Mouse (Mus musculus): ENCODE data around the gene Gm20388. TPM values are rescaled to one million over a fixed set of nuclear protein-coding genes. Genes with fewer than 3 reads are reported as not detected.
"Not testable (repeated sequence)": the region's sequence is repeated elsewhere in the genome, so short reads cannot be mapped to it uniquely, and the experiment has no call there.

The Gm20388 gene
- polyA plus RNA-seq, 1 experiment from 2014 or later = not detected

- Histone ChIP-seq H3K9me3 (ENCODE audit: control insufficient read depth, low read length) (no peaks in the 10 kb centered on the region), H3K4me3 (ENCODE audit: low read depth, low read length) (peak overlapping the region; percentile 27), H3K36me3 (ENCODE audit: control insufficient read depth, insufficient read depth, low read length) (no peaks in the 10 kb centered on the region), H3K4me1 (replicated peaks; ENCODE audit: control insufficient read depth, insufficient read depth) (0 out of 2 replicates have a peak, but pooled peaks cover 2% of the 10 kb centered on the region), H3K27ac (replicated peaks) (no peak overlapping the region), H3K9ac (ENCODE audit: low read length) (no peak overlapping the region), H3K4me2 (replicated peaks; ENCODE audit: low read depth) (peak overlapping the region; percentile 61), H3K27me3 (ENCODE audit: control insufficient read depth, insufficient read depth, low read length) (no peaks in the 10 kb centered on the region)
- 5% methylated on average over 19 of the region's 19 CpGs for WGBS
- ATAC-seq (ENCODE audit: low FRiP score, low TSS enrichment) = peak; percentile 11; the same call in 1 of the 2 replicates
- TF ChIP-seq CTCF (IDR thresholded peaks at IDR 0.05; ENCODE audit: low read depth) = peak; percentile 95
- no peak for TF ChIP-seq EP300 (optimal IDR thresholded peaks at IDR 0.05)
- peak; percentile 90 for DNase-seq (ENCODE audit: low spot score)
Measured at GRCm38 (mm10) chr8:123628968-123629755, 3718.5 kb downstream of the Gm20388 start.

DNA sequence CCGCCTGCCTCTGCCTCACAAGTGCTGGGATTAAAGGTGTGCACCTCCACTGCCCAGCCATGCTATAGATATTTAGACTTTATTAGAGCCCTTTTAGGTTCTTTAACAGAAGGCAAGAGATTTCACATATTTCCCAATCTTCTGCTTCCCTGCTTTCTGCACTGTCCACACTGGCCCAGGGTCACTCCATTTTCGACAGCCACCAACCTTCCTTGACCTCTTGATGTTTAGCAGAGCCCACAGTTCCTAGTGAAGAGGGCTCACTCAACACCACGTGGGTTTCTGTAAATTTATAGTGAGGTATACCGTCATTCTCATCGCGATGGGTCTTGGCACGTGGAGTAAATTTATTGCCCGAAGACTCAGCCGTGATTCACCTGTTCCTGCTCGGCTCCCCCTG, 3719.4 kb downstream of the Gm20388 start:
- no peak overlapping the region for H3K9ac ChIP-seq (ENCODE audit: low read length)
- DNase-seq (ENCODE audit: low spot score) (no peak), ATAC-seq (ENCODE audit: low FRiP score, low TSS enrichment) (no peak)
- H3K4me3 ChIP-seq (ENCODE audit: low read depth, low read length) = no peak overlapping the region
- no peaks in the 10 kb centered on the region for H3K27me3 ChIP-seq (ENCODE audit: control insufficient read depth, insufficient read depth, low read length)
- H3K9me3 ChIP-seq (ENCODE audit: control insufficient read depth, low read length) = no peaks in the 10 kb centered on the region
- 24% methylated on average over 10 of the region's 10 CpGs for WGBS
- no peak for TF ChIP-seq CTCF (IDR thresholded peaks at IDR 0.05; ENCODE audit: low read depth)
- no peak for TF ChIP-seq EP300 (optimal IDR thresholded peaks at IDR 0.05)
- H3K4me1 ChIP-seq (replicated peaks; ENCODE audit: control insufficient read depth, insufficient read depth) = 0 out of 2 replicates have a peak, but pooled peaks cover 2% of the 10 kb centered on the region
- H3K36me3 ChIP-seq (ENCODE audit: control insufficient read depth, insufficient read depth, low read length) = no peaks in the 10 kb centered on the region
- H3K4me2 ChIP-seq (replicated peaks; ENCODE audit: low read depth) = peak overlapping the region; percentile 35; the same call in 1 of the 2 replicates
- H3K27ac ChIP-seq (replicated peaks) = no peak overlapping the region

DNA sequence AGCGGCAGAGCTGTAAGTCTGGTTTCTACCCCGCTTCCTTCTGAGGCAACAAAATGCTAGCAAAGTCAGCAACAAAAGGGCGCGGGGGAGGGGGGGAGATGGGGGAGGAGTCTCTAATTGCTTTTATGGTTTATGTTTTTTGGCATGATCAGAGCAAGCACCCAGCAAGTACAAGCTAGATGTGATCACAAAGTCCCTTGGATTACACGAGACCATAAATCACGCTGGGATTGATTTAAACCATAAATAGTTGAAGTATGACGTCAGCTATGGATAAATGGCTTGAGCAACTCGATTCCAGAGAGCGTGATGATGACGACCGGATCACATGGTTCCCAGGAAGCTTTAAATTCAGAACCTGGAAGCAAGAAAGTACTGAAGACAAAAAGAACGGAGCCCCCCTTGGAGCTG, 3720.2 kb downstream of the Gm20388 start:
- Histone ChIP-seq H3K4me2 (replicated peaks; ENCODE audit: low read depth) (peak overlapping the region; percentile 35), H3K9ac (ENCODE audit: low read length) (no peak overlapping the region), H3K9me3 (ENCODE audit: control insufficient read depth, low read length) (no peaks in the 10 kb centered on the region), H3K27me3 (ENCODE audit: control insufficient read depth, insufficient read depth, low read length) (no peaks in the 10 kb centered on the region), H3K36me3 (ENCODE audit: control insufficient read depth, insufficient read depth, low read length) (no peaks in the 10 kb centered on the region), H3K4me3 (ENCODE audit: low read depth, low read length) (no peak overlapping the region), H3K27ac (replicated peaks) (no peak overlapping the region), H3K4me1 (replicated peaks; ENCODE audit: control insufficient read depth, insufficient read depth) (0 out of 2 replicates have a peak, but pooled peaks cover 2% of the 10 kb centered on the region)
- 11% methylated on average over 12 of the region's 12 CpGs for WGBS
- ATAC-seq (ENCODE audit: low FRiP score, low TSS enrichment) (peak; percentile 42; the same call in 1 of the 2 replicates), DNase-seq (ENCODE audit: low spot score) (peak; percentile 22)
- TF ChIP-seq CTCF (IDR thresholded peaks at IDR 0.05; ENCODE audit: low read depth) = no peak
- no peak for TF ChIP-seq EP300 (optimal IDR thresholded peaks at IDR 0.05)

- H3K9me3 ChIP-seq (ENCODE audit: control insufficient read depth, low read length); H3K4me2 ChIP-seq (replicated peaks; ENCODE audit: low read depth); H3K4me1 ChIP-seq (replicated peaks; ENCODE audit: control insufficient read depth, insufficient read depth); H3K36me3 ChIP-seq (ENCODE audit: control insufficient read depth, insufficient read depth, low read length); DNase-seq (ENCODE audit: low spot score); H3K9ac ChIP-seq (ENCODE audit: low read length); H3K27me3 ChIP-seq (ENCODE audit: control insufficient read depth, insufficient read depth, low read length); H3K27ac ChIP-seq (replicated peaks); ATAC-seq (ENCODE audit: low FRiP score, low TSS enrichment); H3K4me3 ChIP-seq (ENCODE audit: low read depth, low read length): not testable (repeated sequence)
- 61% methylated on average over 3 of the region's 3 CpGs for WGBS
Measured at GRCm38 (mm10) chr8:123631746-123632145, 3721.1 kb downstream of the Gm20388 start.

- DNase-seq (ENCODE audit: low spot score) = no peak
- no peak overlapping the region for H3K4me3 ChIP-seq (ENCODE audit: low read depth, low read length)
- 78% methylated on average over 4 of the region's 4 CpGs for WGBS
- 0 out of 2 replicates have a peak, but pooled peaks cover 2% of the 10 kb centered on the region for H3K4me1 ChIP-seq (replicated peaks; ENCODE audit: control insufficient read depth, insufficient read depth)
- no peak overlapping the region for H3K27ac ChIP-seq (replicated peaks)
- H3K9me3 ChIP-seq (ENCODE audit: control insufficient read depth, low read length) = no peaks in the 10 kb centered on the region
- no peak overlapping the region for H3K4me2 ChIP-seq (replicated peaks; ENCODE audit: low read depth)
- no peaks in the 10 kb centered on the region for H3K36me3 ChIP-seq (ENCODE audit: control insufficient read depth, insufficient read depth, low read length)
- TF ChIP-seq EP300 (optimal IDR thresholded peaks at IDR 0.05) (no peak), CTCF (IDR thresholded peaks at IDR 0.05; ENCODE audit: low read depth) (no peak)
- no peak for ATAC-seq (ENCODE audit: low FRiP score, low TSS enrichment)
- H3K27me3 ChIP-seq (ENCODE audit: control insufficient read depth, insufficient read depth, low read length) = no peaks in the 10 kb centered on the region
- H3K9ac ChIP-seq (ENCODE audit: low read length) = no peak overlapping the region
Measured at GRCm38 (mm10) chr8:123632257-123632656, 3721.6 kb downstream of the Gm20388 start.

- no peak for TF ChIP-seq CTCF (IDR thresholded peaks at IDR 0.05; ENCODE audit: low read depth)
- TF ChIP-seq EP300 (optimal IDR thresholded peaks at IDR 0.05) = no peak
- DNase-seq (ENCODE audit: low spot score) (no peak), ATAC-seq (ENCODE audit: low FRiP score, low TSS enrichment) (no peak)
- no peak overlapping the region; the same call in 1 of the 2 replicates for H3K27ac ChIP-seq (replicated peaks)
- no peak overlapping the region for H3K9ac ChIP-seq (ENCODE audit: low read length)
- no peaks in the 10 kb centered on the region for H3K9me3 ChIP-seq (ENCODE audit: control insufficient read depth, low read length)
- H3K4me1 ChIP-seq (replicated peaks; ENCODE audit: control insufficient read depth, insufficient read depth) = 0 out of 2 replicates have a peak, but pooled peaks cover 2% of the 10 kb centered on the region
- H3K27me3 ChIP-seq (ENCODE audit: control insufficient read depth, insufficient read depth, low read length) = no peaks in the 10 kb centered on the region
- 49% methylated on average over 7 of the region's 7 CpGs for WGBS
- no peak overlapping the region for H3K4me2 ChIP-seq (replicated peaks; ENCODE audit: low read depth)
- H3K36me3 ChIP-seq (ENCODE audit: control insufficient read depth, insufficient read depth, low read length) = no peaks in the 10 kb centered on the region
- H3K4me3 ChIP-seq (ENCODE audit: low read depth, low read length) = no peak overlapping the region
Measured at GRCm38 (mm10) chr8:123633801-123634200, 3723.2 kb downstream of the Gm20388 start.
